Mouse (Mus musculus) heart, postnatal 10 days (tissue): ENCODE data around the gene Leng8. TPM values are rescaled to one million over a fixed set of nuclear protein-coding genes. Genes with fewer than 3 reads are reported as not detected.
"Not testable (repeated sequence)": the region's sequence is repeated elsewhere in the genome, so short reads cannot be mapped to it uniquely, and the experiment has no call there.

ENCODE experiments used
- DNase-seq, 2 experiments: peaks; one replicate each; pipeline ENCODE4 v3.0.0; 2021
- intact Hi-C: fragments of 180-260 bp; cut with DNase I; formaldehyde crosslinking; loops from one replicate; pipeline ENCODE4 v1.15.1; 2025
- total RNA-seq, 2 experiments: library from RNA; stranded (reverse); gene quantifications; 2 replicates each; pipeline ENCODE4 v1.2.3; 2021

Leng8 gene
- total RNA-seq, 2 experiments from 2014 or later = 57.3 to 57.9 TPM

DNA sequence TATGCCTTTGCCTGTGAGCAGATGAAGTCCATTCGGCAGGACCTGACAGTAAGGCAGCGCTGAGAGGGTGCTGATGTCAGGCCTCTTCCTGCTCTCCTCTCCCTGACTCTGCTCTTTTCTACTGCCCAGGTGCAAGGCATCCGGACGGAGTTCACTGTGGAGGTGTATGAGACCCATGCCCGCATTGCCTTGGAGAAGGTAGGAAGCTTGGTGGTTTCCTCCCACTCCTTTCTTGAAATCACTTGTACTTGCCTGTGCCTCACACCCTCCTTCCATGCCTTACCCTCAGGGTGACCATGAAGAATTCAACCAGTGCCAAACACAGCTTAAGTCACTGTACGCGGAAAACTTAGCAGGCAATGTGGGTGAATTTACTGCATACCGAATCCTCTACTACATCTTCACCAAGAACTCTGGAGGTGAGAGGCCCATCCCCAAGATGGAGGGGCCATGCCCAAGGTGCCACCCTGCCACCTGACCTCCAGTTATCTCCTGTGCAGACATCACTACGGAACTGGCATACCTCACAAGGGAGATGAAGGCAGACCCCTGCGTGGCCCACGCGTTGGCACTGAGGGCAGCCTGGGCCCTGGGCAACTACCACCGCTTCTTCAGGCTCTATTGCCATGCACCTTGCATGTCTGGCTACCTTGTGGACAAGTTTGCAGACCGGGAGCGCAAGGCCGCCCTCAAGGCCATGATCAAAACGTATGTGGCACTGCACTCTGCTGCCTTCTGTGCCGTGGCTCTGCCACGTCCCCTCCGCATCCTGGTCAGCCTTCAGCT, 8.1 kb downstream of the Leng8 start:
- DNase-seq = no peak
- intact Hi-C loops = loop anchor here (5.0 to 10.0 kb wide), 2 partner anchors 43 to 500 kb away; partner anchors contain the start of gene Cnot3

DNA sequence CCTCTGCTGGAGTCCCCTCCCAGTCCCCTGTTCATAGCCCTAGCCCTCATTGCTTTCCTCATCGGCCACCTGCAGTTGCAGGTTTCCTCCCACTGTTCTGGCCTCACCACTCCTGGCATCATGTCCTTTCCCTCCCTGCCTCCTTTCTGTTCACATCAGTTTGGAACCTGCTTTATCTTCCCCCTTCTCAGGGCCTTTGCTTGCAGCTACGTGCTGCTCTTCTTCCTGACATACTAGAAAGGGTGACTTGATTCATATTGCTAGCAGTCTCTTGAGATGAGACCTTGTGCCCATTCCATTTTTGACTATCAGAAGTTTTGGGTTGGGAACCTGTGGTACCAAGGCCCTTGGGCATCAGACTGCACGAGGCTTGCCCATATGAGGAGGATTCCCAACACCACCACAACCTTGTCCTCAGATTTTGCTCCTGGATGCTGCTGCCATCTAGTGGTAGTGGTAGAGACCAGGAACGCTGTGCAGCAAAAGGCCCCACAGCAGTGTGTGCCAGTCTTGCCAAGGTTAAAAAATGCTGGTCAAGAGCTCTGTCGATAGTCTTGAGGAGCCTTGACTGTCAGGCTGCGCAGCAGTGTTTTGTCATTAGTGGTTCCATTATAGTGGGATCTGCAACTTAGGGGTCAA, 8.8 kb downstream of the Leng8 start:
- peak; percentile 51 to 79 for DNase-seq
- intact Hi-C loops = loop anchor here (5.0 to 10.0 kb wide), 2 partner anchors 43 to 501 kb away; partner anchors contain the start of gene Cnot3

GRCm38 (mm10) chr7:4146241-4147180, 9.7 kb downstream of the Leng8 start:
- intact Hi-C loops = loop anchor here (5.0 to 10.0 kb wide), 2 partner anchors 44 to 502 kb away; partner anchors contain the start of gene Cnot3
- DNase-seq = no peak

DNA sequence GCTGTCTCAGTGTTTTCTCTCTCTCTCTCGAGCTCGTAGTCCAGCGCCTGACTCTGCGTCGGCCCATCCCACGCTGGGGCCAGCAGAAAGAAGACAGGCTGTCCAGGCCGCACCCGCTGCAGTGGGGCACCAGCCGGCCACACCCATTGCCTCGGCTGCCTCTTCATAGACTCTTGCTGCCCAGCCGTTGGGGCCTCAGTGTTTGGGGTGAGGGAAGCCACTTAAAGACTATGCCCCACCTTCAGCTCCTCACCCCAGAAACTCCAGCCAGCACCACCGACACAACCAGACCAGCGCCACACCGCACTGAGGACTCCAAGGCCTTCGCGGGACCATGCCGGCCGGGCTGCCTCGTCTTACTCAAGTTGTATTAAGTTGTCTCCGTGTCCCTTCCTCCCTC, 10.5 kb downstream of the Leng8 start:
- intact Hi-C loops = loop anchor here (5.0 to 10.0 kb wide), 2 partner anchors 45 to 503 kb away; partner anchors contain the start of gene Cnot3
- no peak for DNase-seq

DNA sequence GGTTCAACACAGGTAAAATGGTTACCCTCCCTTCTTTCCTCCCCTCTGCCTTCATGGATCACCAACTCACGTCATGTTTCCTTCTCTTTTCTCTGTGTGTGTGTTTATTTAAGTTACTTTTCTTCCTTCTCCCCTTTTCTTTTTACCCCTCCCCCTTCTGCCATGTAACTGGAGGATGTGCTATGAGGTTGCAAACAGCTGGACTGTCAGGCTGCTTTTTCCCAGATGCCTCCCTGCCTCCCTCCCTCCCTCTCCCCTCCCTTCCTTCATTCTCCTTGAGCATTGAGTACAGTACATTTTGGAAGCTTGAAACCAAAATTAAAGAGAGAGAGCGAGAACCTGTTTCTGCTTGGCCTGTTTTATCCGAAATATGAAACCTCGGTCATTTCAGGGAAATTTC, 11.0 kb downstream of the Leng8 start:
- intact Hi-C loops = loop anchor here (5.0 to 10.0 kb wide), 2 partner anchors 46 to 503 kb away; partner anchors contain the start of gene Cnot3
- no peak for DNase-seq

GRCm38 (mm10) chr7:4148341-4149208, 11.7 kb downstream of the Leng8 start:
- DNase-seq = no peak
- intact Hi-C loops = loop anchor here (5.0 to 10.0 kb wide), 2 partner anchors 46 to 504 kb away; partner anchors contain the start of gene Cnot3

DNA sequence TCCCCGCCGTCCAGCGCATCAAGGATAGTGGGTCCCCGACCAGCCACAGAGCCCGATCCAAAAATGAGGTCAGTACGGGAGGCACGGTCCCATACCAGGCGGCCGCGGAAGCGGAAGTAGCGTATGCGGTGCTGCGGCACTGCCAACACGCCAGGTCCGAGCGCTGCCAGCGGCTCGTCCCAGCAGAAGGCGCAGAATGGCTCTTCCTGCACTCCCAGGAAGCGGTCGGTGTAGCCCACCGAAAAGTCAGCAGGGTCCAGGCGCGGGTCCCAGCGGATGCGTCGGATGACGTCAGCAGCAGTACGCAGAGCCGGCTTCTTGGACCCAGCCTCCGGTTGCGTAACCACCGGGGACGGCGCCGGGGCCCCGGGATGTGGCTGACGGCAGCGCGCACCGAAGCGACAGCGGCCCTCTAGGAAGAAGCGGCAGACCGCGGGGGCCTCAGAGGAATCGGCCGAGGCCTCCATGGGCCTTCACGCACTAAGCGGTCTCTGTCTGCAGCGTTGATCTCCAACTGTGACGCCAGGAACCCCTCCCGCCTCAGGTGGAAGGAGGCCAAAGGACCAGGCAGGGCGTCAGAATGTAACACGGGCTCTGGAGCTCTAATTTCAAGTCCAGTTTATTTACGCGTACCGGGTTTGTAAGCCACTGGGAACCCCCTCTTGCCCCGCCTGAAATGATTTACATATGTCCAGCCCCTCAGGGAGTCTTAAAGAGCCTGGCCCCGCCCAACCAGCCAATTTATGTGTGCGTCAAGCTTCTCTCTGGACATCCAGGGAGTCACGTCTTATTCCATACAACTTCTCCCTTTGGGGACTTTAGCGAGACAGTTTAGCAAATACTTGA, 12.6 kb downstream of the Leng8 start:
- peak; percentile 87 to 88 for DNase-seq
- intact Hi-C loops = loop anchor here (5.0 to 10.0 kb wide), 2 partner anchors 47 to 505 kb away; partner anchors contain the start of gene Cnot3

- intact Hi-C loops = no loop called here
- peak; percentile 40 to 49 for DNase-seq
These were observed 13.3 kb downstream of the Leng8 start, which contains the start of gene Leng9 for GRCm38 (mm10) chr7:4150059-4150541. Gene Leng9 (minus strand): TSS chr7:4150374.

DNA sequence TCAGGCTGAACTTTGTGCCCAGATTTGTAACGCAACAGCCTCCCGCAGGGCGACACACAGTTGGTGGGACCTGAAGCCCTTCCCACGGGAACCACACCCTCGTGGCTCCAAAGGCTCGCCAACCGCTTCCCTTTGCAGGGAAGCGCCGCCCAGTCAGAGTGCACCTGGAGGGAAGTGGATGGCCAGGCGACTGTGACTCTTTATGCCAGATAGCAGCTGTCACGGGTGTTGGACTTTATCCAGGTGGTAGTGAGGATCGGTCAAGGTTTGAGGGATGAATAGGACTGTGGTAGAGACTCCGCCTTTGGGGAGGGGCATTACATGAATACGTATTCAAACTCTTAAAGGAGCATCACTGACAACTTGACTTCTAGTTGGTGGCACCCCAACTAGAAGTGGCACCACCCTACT, 14.0 kb downstream of the Leng8 start:
- peak; percentile 45 to 58 for DNase-seq
- intact Hi-C loops = no loop called here

GRCm38 (mm10) chr7:4151241-4151640, 14.4 kb downstream of the Leng8 start:
- intact Hi-C loops = no loop called here
- no peak for DNase-seq

DNA sequence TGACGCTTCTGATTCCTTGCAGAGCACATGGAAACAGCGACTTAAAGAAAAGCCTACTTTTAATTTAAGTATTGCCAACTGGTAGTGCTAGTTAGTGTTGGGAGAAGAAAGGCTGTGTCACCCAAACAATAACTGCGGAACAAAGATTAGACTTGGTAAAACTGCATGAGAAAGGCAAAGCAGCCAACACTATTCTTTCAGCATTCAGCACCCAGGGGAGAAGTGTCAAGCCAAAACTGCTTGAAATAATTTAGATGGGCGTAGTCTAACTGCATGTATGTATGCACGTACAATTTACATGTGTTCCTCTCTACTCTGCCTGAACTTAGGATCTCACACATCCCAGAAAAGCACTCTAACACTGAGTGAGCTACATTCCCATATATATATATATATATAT, 17.5 kb downstream of the Leng8 start:
- DNase-seq = no peak
- intact Hi-C loops = no loop called here

GRCm38 (mm10) chr7:4154976-4155375, 18.1 kb downstream of the Leng8 start:
- DNase-seq = no peak
- intact Hi-C loops = no loop called here

DNA sequence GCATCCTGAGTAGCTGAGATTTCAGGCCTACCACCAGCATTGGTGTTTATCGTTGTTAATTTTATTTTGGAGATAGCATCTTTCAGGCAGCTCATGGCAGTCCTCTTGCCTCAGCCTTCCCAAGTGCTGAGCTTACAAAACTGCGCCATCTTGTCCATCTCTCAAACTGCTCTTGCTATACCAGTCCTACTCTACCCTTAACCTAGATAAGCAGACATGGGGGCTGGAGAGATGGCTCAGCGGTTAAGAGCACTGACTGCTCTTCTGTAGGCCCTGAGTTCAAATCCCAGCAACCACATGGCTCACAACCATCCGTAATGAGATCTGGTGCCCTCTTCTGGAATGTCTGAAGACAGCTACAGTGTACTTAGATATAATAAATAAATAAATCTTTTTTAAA, 24.8 kb downstream of the Leng8 start:
- DNase-seq, intact Hi-C loops: not testable (repeated sequence)

DNA sequence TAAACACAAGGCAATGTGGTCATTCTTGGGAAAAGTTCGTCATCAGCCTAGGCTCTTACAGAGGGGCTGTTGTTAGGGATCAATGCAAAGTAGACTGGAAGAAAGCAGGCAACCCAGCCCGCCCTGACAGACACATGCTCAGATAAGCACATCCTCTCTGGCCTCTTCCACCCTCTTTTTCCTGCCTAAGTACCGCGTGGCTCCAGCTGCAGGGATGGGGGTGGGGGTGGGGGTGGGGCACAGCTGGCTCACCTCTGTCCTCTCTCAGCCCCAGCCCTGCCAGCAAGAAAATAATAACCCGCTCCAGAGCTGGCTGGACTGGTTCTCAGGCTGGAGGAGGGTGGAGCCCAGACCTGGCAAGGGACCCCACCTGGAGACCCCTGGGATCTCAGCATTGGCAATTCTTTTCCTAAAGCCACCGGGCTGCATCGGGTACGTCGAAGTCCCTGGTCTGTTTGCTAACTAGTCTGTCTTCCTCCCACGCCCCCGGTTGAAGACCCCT, 26.8 kb downstream of the Leng8 start:
- intact Hi-C loops = no loop called here
- no peak for DNase-seq

GRCm38 (mm10) chr7:4164090-4164910, 27.5 kb downstream of the Leng8 start, which contains the start of gene Cdc42ep5:
Gene Cdc42ep5 (minus strand): TSS chr7:4164860.
- intact Hi-C loops = no loop called here
- peak; percentile 70 to 75 for DNase-seq

DNA sequence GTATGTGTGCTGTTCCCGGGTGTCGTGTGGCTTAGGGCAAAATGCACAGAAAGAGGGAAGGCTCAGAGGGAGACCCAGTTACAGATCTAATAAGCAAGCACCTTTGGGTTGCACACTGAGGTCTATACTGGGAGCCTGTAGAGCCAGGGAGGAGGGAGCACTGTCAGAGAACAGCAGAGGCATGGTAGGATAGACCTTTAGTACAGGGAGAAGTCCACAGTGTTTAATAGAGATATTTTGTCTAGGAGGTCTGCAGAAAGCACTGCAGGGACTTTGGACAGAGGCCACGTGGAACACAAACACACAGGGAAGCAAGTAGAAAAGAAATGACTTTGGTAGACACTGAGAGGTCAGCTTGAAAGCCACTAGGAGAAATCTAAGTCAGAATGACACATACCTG, 28.4 kb downstream of the Leng8 start:
- intact Hi-C loops = no loop called here

DNA sequence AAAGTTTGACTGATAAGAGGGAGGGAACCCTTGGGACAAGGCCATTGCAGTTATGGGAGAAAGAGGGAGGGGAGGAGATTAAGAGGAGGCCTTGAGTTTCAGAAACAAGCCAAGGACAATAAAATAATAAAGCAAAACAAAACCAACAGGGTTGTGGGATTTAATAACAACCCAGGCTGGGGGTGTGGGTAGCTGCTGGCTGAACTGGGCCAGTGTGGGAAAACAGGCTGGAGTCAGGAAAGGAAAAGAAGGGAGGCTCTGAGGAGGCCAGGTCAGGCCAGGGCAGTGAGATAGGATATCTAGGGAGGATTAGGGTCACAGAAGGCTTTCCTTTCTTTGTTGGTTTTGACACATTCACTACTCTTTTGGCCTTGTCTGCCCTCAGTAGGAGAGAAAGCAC, 30.3 kb downstream of the Leng8 start:
- intact Hi-C loops = no loop called here
- DNase-seq = no peak

More for the DNA sequence above, 28.4 kb downstream of the Leng8 start:
- DNase-seq = no peak
